Mouse (Mus musculus): ENCODE data around the gene Eno3.

DNA sequence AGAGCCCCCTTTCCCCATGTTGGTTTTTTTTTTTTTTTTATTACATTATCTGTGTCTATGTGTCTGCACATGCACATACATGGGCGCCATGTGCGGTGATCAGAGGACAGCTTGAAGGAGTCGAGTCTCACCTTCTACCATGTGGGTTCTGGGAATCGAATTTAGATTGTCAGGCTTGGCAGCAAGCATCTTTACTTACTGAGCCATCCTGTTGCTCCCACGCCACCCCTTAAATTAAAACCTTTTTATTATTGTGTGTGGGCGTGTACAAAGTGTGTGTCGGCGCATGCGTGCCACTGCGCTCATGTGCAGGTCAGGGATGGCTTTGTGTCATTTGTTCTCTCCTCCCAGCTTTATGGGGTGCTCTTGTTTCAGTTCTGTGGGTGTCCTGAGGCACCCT, 54.0 kb downstream of the Eno3 start:
- TF ChIP-seq POLR2A (IDR thresholded peaks at IDR 0.05; ENCODE audit: insufficient read length, low read depth) (no peak), REST (IDR thresholded peaks at IDR 0.05; ENCODE audit: insufficient read depth, insufficient read length) (no peak), E2F4 (IDR thresholded peaks at IDR 0.05; ENCODE audit: insufficient read depth) (no peak), MAX (IDR thresholded peaks at IDR 0.05; ENCODE audit: low read depth) (no peak), POLR2AphosphoS2 (IDR thresholded peaks at IDR 0.05; ENCODE audit: insufficient read length, low read depth) (no peak), MYOG (IDR thresholded peaks at IDR 0.05; ENCODE audit: control insufficient read depth in 1 of 3, insufficient read depth in 1 of 3, insufficient read length in 2 of 3, low read depth in 2 of 3) (no peak)

Measured in myocyte (in vitro differentiated cells).